Mouse (Mus musculus) spleen, postnatal 14 days (tissue): ENCODE results near the gene Mettl6.
A peak's percentile ranks its signal among the peaks of the same experiment; 100 is the strongest.

Experiments
- DNase-seq, 2 experiments: peaks; one replicate each; pipeline ENCODE4 v3.0.0; 2021 to 2022; ENCODE audit warnings: low spot score in 2 of 2

The Mettl6 gene

GRCm38 (mm10) chr14:31494975-31495455 lies at the start of gene Mettl6:
TSS of gene Mettl6 (minus strand) at chr14:31495040.
- DNase-seq: peak; percentile 78 to 86

DNA sequence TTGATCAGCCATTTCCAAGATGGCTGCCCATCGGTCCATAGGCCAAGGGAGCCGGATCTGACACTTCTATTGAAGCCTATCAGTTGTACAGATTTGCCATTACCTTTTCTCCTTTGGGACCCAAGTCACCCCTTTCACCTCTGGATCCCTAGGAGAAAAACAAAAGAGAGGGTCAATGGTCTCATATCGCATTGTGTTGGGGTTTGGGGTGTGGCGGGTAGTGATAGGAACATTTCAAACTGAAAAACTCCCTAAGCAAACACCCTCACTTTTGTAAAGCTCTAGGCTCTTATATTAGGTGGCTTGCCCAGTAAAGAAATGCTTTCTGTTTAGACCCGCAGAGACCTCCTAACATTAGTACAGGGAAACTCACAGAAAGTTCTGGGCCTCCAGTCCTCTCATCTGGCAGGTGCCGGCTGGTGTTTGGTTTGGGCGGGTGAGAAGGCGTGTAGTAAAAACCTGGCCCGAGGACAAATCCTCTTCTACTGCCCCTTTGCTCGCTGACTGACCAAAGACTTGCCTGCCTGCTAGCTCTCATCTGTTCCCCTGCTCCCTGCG lies 49.1 kb upstream of the Mettl6 start:
- no peak for DNase-seq

DNA sequence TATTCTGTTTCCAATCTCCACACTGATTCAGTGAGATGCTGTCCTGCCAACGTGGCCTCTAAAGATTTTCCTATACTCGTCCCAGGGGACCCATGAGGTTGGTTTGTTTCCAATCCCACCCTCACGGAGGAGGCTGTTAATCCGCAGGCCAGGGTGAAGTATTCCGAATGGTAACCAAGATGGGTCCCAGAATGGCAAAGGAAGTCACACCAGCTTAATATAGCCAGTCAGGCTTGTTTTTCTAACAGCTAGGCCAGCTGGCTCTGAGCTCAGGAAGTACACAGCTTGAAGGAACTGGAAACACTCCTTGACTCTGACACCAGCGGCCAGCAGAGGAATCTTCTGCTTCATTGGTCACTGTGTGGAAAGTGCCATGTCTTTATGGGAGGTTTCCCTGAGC lies 42.5 kb upstream of the Mettl6 start:
- no peak for DNase-seq

DNA sequence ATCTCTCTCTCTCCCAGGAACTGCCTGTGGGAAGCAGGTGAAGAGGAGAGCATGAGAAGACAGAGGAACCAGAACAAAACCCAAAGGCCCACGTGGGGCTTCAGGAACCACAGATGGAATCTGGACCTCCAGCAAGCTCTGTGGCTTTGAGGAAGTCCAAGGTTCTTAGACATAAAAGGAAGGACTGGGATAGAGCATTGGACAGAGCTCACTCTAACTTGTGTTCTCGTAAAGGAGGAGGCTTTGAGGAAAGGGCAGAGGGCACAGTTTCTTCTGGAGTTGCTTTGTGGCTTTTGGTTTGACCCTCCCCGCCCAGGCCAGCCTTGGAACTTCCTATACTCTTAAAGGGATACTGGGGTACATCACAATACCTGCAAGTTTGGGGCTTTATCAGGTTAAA lies 37.8 kb upstream of the Mettl6 start:
- no peak for DNase-seq

- peak; percentile 37 to 43 for DNase-seq
Measured at GRCm38 (mm10) chr14:31531506-31532148, 36.8 kb upstream of the Mettl6 start.

DNA sequence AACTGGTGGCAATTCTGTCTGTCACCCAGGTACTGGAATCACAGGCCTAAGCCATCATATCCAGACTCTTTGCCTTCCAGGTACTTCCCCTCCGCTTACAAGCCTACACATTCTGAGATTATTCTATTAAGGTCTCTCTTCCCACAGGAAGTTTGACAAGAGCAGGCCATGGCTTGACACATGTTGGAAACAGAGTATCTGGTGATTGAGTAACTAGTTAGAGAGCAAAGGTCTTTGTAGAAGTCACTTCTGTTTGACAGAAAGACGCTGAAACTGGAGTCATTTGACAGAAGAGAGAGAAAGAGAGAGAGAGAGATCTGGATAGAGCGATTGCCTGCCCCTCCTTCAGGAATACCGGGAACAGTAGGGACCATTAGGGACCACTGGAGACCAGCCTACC lies 36.0 kb upstream of the Mettl6 start:
- DNase-seq: no peak

DNA sequence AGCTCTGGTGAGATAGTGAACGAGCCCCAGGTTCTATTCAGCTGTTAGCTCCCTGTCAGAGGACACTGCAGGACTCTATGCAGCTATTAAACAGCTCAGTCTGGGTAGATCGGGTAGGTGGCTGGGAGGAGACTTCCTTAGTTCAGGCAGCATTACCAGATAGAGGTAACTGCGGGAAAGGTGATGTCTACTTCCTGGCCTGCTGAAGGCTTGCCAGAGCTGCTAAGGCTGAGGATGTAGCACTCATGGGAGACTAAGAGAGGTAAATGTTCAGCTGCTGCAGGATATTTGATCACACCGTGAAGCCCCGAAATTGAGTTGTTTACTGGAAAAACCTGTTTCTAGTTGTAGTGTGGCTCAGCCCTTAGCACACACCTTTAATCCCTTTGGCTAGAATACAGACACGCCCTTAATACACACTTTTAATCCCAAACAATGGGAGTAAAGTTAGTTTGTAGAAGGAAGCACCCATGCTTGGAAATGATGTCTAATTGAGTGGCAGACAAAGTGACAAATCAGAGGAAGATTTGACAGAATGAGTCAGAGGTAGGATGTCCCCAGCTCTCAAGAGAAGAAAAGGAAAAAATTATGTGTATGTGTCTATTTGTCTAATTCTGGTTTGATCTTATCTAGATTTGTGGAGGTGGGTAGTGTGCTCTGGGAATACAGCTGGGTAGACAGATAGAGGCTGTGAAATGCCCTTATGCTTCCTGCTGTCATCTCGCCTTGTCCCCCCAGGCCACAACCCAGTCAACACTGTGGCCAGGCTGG lies 30.4 kb upstream of the Mettl6 start:
- no peak for DNase-seq

DNA sequence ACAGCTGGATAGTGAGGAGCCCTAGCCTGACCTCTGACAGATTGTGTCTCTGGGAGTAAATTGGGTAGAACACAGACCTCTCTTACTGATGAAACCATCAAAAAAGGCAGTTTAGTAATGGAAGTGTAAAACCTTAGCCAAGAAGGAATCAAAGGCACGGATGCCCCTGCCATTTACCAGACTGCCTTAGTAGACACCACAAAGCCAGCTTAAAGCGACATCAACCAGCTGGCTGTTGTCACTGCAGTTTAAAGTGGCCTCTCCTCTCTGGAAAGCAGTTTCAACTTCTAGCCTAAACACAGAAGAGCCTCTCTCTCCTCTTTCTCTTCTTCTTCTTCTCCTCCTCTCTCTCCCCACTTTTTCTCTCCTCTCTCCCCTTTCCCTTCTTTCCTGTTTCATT lies 26.5 kb upstream of the Mettl6 start:
- no peak for DNase-seq

GRCm38 (mm10) chr14:31519165-31519564 lies 24.3 kb upstream of the Mettl6 start:
- no peak for DNase-seq

- DNase-seq: no peak
Measured at GRCm38 (mm10) chr14:31515895-31516294, 21.1 kb upstream of the Mettl6 start.

GRCm38 (mm10) chr14:31510322-31510721 lies 15.5 kb upstream of the Mettl6 start:
- no peak for DNase-seq

DNA sequence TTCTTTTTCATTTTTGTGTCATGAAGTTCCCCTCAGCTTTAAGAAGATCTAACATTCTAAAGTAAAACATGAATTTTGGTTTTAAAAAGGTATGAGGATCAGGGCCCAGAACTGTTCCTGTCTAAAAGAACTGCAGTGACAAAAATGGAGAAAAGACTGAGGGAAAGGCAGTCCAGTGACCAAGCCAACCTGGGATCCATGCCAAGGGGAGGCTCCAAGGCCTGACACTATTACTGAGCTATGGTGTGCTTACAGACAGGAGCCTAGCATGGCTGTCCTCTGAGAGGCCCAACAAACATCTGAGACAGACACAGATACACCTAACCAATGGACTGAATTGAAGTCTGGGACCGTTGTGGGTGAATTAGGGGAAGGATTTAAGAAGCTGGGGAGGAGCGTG lies 15.1 kb upstream of the Mettl6 start:
- DNase-seq: no peak

GRCm38 (mm10) chr14:31506456-31506855 lies 11.6 kb upstream of the Mettl6 start:
- DNase-seq: no peak

- no peak for DNase-seq
Measured at GRCm38 (mm10) chr14:31503406-31503805, 8.6 kb upstream of the Mettl6 start.

GRCm38 (mm10) chr14:31499526-31499925 lies 4.7 kb upstream of the Mettl6 start:
- DNase-seq: no peak

DNA sequence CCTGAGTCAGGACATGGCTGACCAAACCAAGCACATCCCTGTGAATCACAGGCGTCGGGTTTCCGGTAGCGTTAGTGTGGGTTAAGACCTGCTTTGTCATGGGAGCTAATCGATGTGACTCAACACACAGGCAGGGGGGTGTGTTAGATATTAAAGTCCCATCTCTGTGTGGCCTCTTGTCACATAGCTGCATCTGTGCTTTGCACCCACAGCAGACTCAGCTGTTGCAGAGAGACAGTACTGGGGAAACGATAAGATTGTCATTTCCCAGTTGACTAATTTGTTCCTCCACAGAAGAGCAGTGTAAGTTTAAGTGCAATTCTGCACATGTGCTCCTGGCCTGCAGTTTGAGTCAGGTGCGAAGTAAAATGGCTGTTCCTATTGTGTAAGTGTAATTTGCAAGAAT lies 1.4 kb upstream of the Mettl6 start:
- no peak for DNase-seq

GRCm38 (mm10) chr14:31495538-31495937 lies 698 bp upstream of the Mettl6 start:
- no peak for DNase-seq

- peak in 1 of 2 experiments; percentile 22 for DNase-seq
Measured at GRCm38 (mm10) chr14:31494349-31494974, 378 bp downstream of the Mettl6 start, which contains the start of gene Eaf1. TSS of gene Eaf1 (plus strand) at chr14:31494399.

GRCm38 (mm10) chr14:31493901-31494300 lies 939 bp downstream of the Mettl6 start:
- DNase-seq: no peak

DNA sequence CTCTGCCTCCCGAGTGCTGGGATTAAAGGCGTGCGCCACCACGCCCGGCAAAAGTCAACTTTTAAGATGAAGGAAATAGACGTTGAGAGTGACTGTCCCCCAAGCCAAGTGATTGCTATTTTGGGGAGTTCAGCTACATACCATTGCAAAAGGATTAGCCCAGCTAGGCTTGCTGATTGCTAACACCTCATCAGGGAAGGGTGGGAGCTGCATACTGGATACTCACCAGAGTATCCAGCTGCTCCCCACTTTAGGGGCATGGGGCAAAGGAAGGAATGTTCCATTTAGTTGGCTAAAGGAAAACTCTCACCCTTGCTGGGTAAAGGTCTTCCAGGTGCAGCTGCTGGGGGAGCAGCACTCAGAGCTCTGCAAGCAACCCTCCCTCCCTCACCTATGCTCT lies 6.8 kb downstream of the Mettl6 start:
- DNase-seq: no peak

DNA sequence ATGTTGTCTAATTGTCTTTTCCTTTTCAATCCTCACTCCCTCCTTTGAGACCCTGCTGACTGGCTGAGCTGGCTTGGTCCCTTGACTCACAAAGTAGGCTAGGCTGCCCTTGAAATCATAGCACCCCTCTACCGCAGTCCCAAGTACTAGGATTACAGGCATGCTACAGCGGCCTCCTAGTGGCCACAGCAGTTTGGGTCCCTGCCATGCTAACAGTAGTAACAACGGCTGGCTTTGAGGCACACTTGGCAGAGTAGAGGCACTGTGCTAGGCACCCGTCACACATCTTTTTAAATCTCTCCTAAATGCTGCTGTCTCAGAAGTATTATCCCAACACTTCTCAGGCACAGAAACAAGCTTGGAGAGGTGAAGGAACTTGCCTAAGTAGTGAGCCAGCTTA lies 8.4 kb downstream of the Mettl6 start:
- DNase-seq: no peak

DNA sequence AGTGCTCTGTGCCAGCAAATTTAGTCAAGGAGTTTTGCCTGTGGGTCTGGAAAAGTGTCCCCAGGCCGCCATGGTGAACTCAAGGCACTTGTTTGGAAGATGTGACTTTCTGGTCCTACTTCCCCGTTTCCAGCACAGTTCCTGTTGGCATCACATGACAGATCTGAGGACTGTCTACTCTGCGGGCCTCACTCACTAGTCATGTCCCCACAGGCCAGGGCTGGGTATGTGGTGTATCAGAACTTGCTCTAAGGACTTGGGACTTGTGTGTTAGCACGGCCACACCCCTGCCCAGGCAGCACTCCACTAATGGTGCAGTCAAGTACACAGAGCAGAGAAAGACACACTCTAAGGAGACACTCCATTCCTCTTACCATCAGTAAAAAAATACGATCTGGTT lies 12.4 kb downstream of the Mettl6 start:
- no peak for DNase-seq
